Mouse (Mus musculus) MEL (cell line): ENCODE measurements at regions not wholly inside any gene's neighbourhood (a gene's known extent, or its start where the extent isn't known, plus 50 kb on each side); places are given as distances from the start of the nearest gene placed in this dataset.

Experiments used
- DNase-seq: peaks from one replicate; pipeline ENCODE4 v3.0.0; 2011; ENCODE audit warnings: low read depth, low spot score
- H3K27ac ChIP-seq: 2 replicates; pipeline ENCODE4 v1.5.1; 2012; ENCODE audit warnings: low read depth, mild to moderate bottlenecking, control low read depth, low read length, moderate library complexity; ENCODE audit not compliant: control insufficient read depth
- H3K27me3 ChIP-seq, 2 experiments: fragments of 150-350 bp in 1 of 2; sonication (generic) in 1 of 2; 2 replicates each; pipeline ENCODE4 v1.6.1; 2012; ENCODE audit warnings: low read length in 2 of 2, mild to moderate bottlenecking in 2 of 2, improper control_type of control experiment in 1 of 2, moderate library complexity in 1 of 2; ENCODE audit not compliant: insufficient read depth in 2 of 2, control insufficient read depth in 1 of 2
- H3K36me3 ChIP-seq, 2 experiments: 2 replicates each; pipeline ENCODE4 v1.6.1; 2012 to 2014; ENCODE audit warnings: low read length in 2 of 2, improper control_type of control experiment in 1 of 2, inconsistent platforms in 1 of 2, mild to moderate bottlenecking in 1 of 2; ENCODE audit not compliant: insufficient read depth in 2 of 2, control insufficient read depth in 1 of 2
- H3K4me1 ChIP-seq, 2 experiments: fragments of 150-350 bp in 1 of 2; sonication (generic) in 1 of 2; 2 replicates each; pipeline ENCODE4 v1.6.1; 2012; ENCODE audit warnings: low read length in 2 of 2, improper control_type of control experiment in 1 of 2, mild to moderate bottlenecking in 1 of 2; ENCODE audit not compliant: insufficient read depth in 2 of 2, control insufficient read depth in 1 of 2
- H3K4me3 ChIP-seq, 2 experiments: fragments of 150-350 bp in 1 of 2; sonication (generic) in 1 of 2; 2 replicates each; pipeline ENCODE4 v1.5.1; 2012; ENCODE audit warnings: low read depth in 2 of 2, low read length in 2 of 2, mild to moderate bottlenecking in 2 of 2, moderate library complexity in 2 of 2, control low read depth in 1 of 2, improper control_type of control experiment in 1 of 2; ENCODE audit not compliant: control insufficient read depth in 1 of 2, insufficient read depth in 1 of 2
- H3K79me2 ChIP-seq: 2 replicates; pipeline ENCODE4 v1.6.1; 2012; ENCODE audit warnings: mild to moderate bottlenecking, low read length, moderate library complexity; ENCODE audit not compliant: control insufficient read depth, poor library complexity, insufficient read depth
- H3K9ac ChIP-seq: 2 replicates; pipeline ENCODE4 v1.6.1; 2012; ENCODE audit warnings: low read depth, mild to moderate bottlenecking, control low read depth, low read length, moderate library complexity; ENCODE audit not compliant: control insufficient read depth, poor library complexity, severe bottlenecking
- H3K9me3 ChIP-seq: fragments of 150-350 bp; sonication (generic); replicated peaks from 2 replicates; pipeline ENCODE4 v1.6.1; 2012; ENCODE audit warnings: mild to moderate bottlenecking, low read length, improper control_type of control experiment, moderate library complexity; ENCODE audit not compliant: insufficient read depth
- CHD1 ChIP-seq: IDR thresholded peaks from 2 replicates; pipeline ENCODE4 v1.6.1; 2012; ENCODE audit warnings: low read depth, mild to moderate bottlenecking, inconsistent platforms, low read length, improper control_type of control experiment
- CHD2 ChIP-seq: IDR thresholded peaks from 2 replicates; pipeline ENCODE4 v1.6.1; 2011; ENCODE audit warnings: low read length, improper control_type of control experiment
- E2F4 ChIP-seq: IDR thresholded peaks from 2 replicates; pipeline ENCODE4 v1.6.1; 2011; ENCODE audit warnings: low read depth, low read length, improper control_type of control experiment, borderline replicate concordance
- ELF1 ChIP-seq: IDR thresholded peaks from 2 replicates; pipeline ENCODE4 v1.6.1; 2014; ENCODE audit warnings: low read depth, mild to moderate bottlenecking, inconsistent platforms, low read length, improper control_type of control experiment, moderate library complexity
- ETS1 ChIP-seq: IDR thresholded peaks from 2 replicates; pipeline ENCODE4 v1.6.1; 2012; ENCODE audit warnings: low read depth, mild to moderate bottlenecking, inconsistent platforms, low read length, improper control_type of control experiment, moderate library complexity
- GABPA ChIP-seq: IDR thresholded peaks from 2 replicates; pipeline ENCODE4 v1.6.1; 2012; ENCODE audit warnings: low read depth, mild to moderate bottlenecking, inconsistent platforms, low read length, improper control_type of control experiment, moderate library complexity
- HCFC1 ChIP-seq: IDR thresholded peaks from 2 replicates; pipeline ENCODE4 v1.6.1; 2012; ENCODE audit warnings: low read depth, mild to moderate bottlenecking, inconsistent platforms, low read length, improper control_type of control experiment, moderate library complexity
- MYB ChIP-seq: IDR thresholded peaks from 2 replicates; pipeline ENCODE4 v1.6.1; 2011; ENCODE audit warnings: mild to moderate bottlenecking, low read depth, low read length, improper control_type of control experiment
- POLR2AphosphoS5 ChIP-seq: IDR thresholded peaks from 2 replicates; pipeline ENCODE4 v1.6.1; 2012; ENCODE audit warnings: low read depth, borderline replicate concordance, mild to moderate bottlenecking, inconsistent platforms, low read length, moderate library complexity, mixed read lengths
- RAD21 ChIP-seq: IDR thresholded peaks from 2 replicates; pipeline ENCODE4 v1.6.1; 2011; ENCODE audit warnings: mild to moderate bottlenecking, low read depth, low read length, improper control_type of control experiment
- RCOR1 ChIP-seq: IDR thresholded peaks from 2 replicates; pipeline ENCODE4 v1.6.1; 2012; ENCODE audit warnings: low read depth, mild to moderate bottlenecking, inconsistent platforms, low read length, improper control_type of control experiment
- USF1 ChIP-seq: IDR thresholded peaks from 2 replicates; pipeline ENCODE4 v1.6.1; 2014; ENCODE audit warnings: low read depth, mild to moderate bottlenecking, inconsistent platforms, low read length, improper control_type of control experiment, moderate library complexity
- ZC3H11A ChIP-seq: IDR thresholded peaks from 2 replicates; pipeline ENCODE4 v1.6.1; 2012; ENCODE audit warnings: low read depth, mild to moderate bottlenecking, inconsistent platforms, low read length, improper control_type of control experiment
- ZKSCAN1 ChIP-seq: IDR thresholded peaks from 2 replicates; pipeline ENCODE4 v1.6.1; 2012; ENCODE audit warnings: low read depth, mild to moderate bottlenecking, inconsistent platforms, low read length, improper control_type of control experiment, moderate library complexity
- ZMIZ1 ChIP-seq: IDR thresholded peaks from 2 replicates; pipeline ENCODE4 v1.6.1; 2012; ENCODE audit warnings: low read depth, mild to moderate bottlenecking, inconsistent platforms, low read length, improper control_type of control experiment, moderate library complexity
- ZNF384 ChIP-seq: IDR thresholded peaks from 2 replicates; pipeline ENCODE4 v1.6.1; 2012; ENCODE audit warnings: low read depth, mild to moderate bottlenecking, inconsistent platforms, low read length, improper control_type of control experiment

GRCm38 (mm10) chr2:21129621-21130020, 75.5 kb downstream of the Enkur start:
- Histone ChIP-seq H3K4me3 (no peak overlapping the region), H3K27ac (no peak overlapping the region), H3K79me2 (no peaks in the 10 kb centered on the region), H3K9me3 (no peaks in the 10 kb centered on the region), H3K36me3 (no peaks in the 10 kb centered on the region), H3K27me3 (no peaks in the 10 kb centered on the region), H3K4me1 (no peaks in the 10 kb centered on the region), H3K9ac (no peak overlapping the region)
- TF ChIP-seq POLR2AphosphoS5 = no peak
- no peak for DNase-seq

- no peaks in the 10 kb centered on the region for H3K4me1 ChIP-seq
Observed at GRCm38 (mm10) chr2:21126531-21126930, 78.6 kb downstream of the Enkur start.

GRCm38 (mm10) chr2:21122421-21122820, 82.7 kb downstream of the Enkur start:
- Histone ChIP-seq H3K27me3 (no peaks in the 10 kb centered on the region; a peak in 1 of 4 replicates), H3K4me3 (no peak overlapping the region), H3K79me2 (no peaks in the 10 kb centered on the region)
- DNase-seq = no peak
- TF ChIP-seq RCOR1 = no peak
- TF ChIP-seq CHD2 = no peak
- no peak for TF ChIP-seq MYB
- no peak for TF ChIP-seq ETS1
- TF ChIP-seq, all 39 proteins: peak for 0
- no peaks in the 10 kb centered on the region for H3K9me3 ChIP-seq
- no peak overlapping the region for H3K9ac ChIP-seq
- no peaks in the 10 kb centered on the region for H3K36me3 ChIP-seq
- H3K27ac ChIP-seq = no peak overlapping the region
- no peaks in the 10 kb centered on the region for H3K4me1 ChIP-seq

More at GRCm38 (mm10) chr2:21126531-21126930, 78.6 kb downstream of the Enkur start:
- H3K4me3 ChIP-seq = no peak overlapping the region
- no peak overlapping the region for H3K27ac ChIP-seq
- no peaks in the 10 kb centered on the region for H3K36me3 ChIP-seq
- H3K9ac ChIP-seq = no peak overlapping the region
- no peaks in the 10 kb centered on the region for H3K79me2 ChIP-seq
- no peaks in the 10 kb centered on the region for H3K9me3 ChIP-seq
- no peaks in the 10 kb centered on the region; a peak in 1 of 4 replicates for H3K27me3 ChIP-seq
- DNase-seq = no peak
- TF ChIP-seq ZC3H11A = no peak
- TF ChIP-seq ELF1 = no peak
- TF ChIP-seq POLR2AphosphoS5 = no peak
- TF ChIP-seq GABPA = no peak
- no peak for TF ChIP-seq RCOR1
- TF ChIP-seq CHD1 = no peak
- TF ChIP-seq HCFC1 = no peak
- no peak for TF ChIP-seq ZMIZ1
- no peak for TF ChIP-seq ZKSCAN1
- no peak for TF ChIP-seq RAD21
- no peak for TF ChIP-seq E2F4
- no peak for TF ChIP-seq USF1
- no peak for TF ChIP-seq ZNF384
- TF ChIP-seq, all 39 proteins: peak for 0
